Mouse (Mus musculus): ENCODE measurements around the gene Adgrl3. TPM values are rescaled to one million over a fixed set of nuclear protein-coding genes. Genes with fewer than 3 reads are reported as not detected.

The Adgrl3 gene
- 0.27 and 0.57 TPM in 2 replicates for polyA plus RNA-seq (2012; ENCODE audit: low replicate concordance)

DNA sequence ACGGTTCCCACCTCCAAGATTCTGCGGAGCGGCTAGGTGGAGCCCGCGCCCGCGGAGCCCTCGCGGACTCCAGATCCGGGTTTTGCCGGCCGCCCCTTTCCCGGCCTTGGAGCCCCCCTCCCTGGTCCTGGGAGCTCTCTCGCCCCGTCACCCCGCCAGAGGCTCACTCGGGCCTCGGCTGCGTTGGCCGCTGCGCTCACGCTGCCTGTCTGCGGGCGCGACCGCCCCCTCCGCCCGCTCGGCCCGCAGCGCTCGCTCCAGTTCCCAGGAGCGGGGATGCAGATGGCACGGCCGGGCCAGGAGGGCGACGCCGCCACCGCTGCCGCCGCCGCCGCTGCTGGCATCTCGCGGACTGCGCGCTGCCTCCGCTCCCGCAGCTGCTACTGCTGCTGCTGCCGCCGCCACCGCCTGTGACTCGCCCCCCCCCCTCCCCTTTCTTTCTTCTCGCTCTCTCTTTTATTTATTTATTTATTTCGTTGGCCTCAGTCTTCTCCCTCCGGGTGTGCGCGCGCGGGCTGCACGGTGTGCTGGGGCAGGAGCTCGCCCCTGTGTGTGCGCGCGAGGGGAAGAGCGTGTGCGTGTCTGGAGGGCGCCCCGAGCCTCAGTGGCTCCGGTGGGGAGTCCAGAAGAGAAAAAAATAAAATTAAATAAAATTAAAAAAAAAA is at the start of gene Adgrl3:
Adgrl3 (plus strand) TSS at position 549 of the 665 bp plus-strand sequence.

Data from leukemia stem cell, adult 10-12 weeks (primary cell).